In genomic region chr17:78942579-78942978, GRCm38 (mm10) we compare ENCODE assay signal across 21 mouse cellular contexts. TPM values are rescaled to one million over a fixed set of nuclear protein-coding genes. Genes with fewer than 3 reads are reported as not detected.
"Had no signal": no experiment of that assay in that cellular context is flagged by ENCODE, and none has a peak within 500 bp of the region (broad histone marks: within the 10 kb centered on the region; RNA-seq: fewer than 3 reads in every experiment).

No protein-coding gene starts in this region.

- H3K27me3 ChIP-seq: midbrain, embryonic 12.5 days; neural tube, embryonic 12.5 days; stomach, embryonic 15.5 days had no signal

- H3K4me2 ChIP-seq: lung, embryonic 14.5 days; midbrain, embryonic 12.5 days; neural tube, embryonic 12.5 days; stomach, embryonic 15.5 days had no signal

- H3K9ac ChIP-seq: lung, embryonic 14.5 days; midbrain, embryonic 12.5 days; neural tube, embryonic 12.5 days; stomach, embryonic 15.5 days had no signal

- H3K9me3 ChIP-seq: midbrain, embryonic 10.5 days; midbrain, embryonic 12.5 days; neural tube, embryonic 12.5 days; stomach, embryonic 15.5 days had no signal

- DNase-seq: lung, embryonic 14.5 days; lung, postnatal 10 days; lung, postnatal 4 days; midbrain, embryonic 14.5 days; right cerebral cortex, postnatal 14 days; thymus, adult 2 months; thymus, postnatal 25 days; thymus, postnatal 4 days had no signal

- H3K4me1 ChIP-seq: stomach, embryonic 15.5 days had no signal

- H3K27ac ChIP-seq: midbrain, embryonic 10.5 days; midbrain, embryonic 12.5 days; neural tube, embryonic 12.5 days; stomach, embryonic 15.5 days; stomach, postnatal 0 days had no signal

- H3K4me3 ChIP-seq: midbrain, embryonic 10.5 days; midbrain, embryonic 12.5 days; neural tube, embryonic 12.5 days; stomach, embryonic 15.5 days had no signal

RNA-seq across cellular contexts. Expression of gene Sult6b1, which starts 35.8 kb away (rescaled TPM):
- total RNA-seq: megakaryocyte, adult 5-6 weeks; megakaryocyte-erythroid progenitor cell, adult 5-6 weeks; midbrain, postnatal 0 days; monocyte, adult 5-6 weeks; neutrophil, adult 5-6 weeks had no signal
- polyA plus RNA-seq: midbrain, embryonic 14.5 days; midbrain, postnatal 0 days; neural tube, embryonic 12.5 days; neural tube, embryonic 14.5 days; spleen, adult 2 months; thymus, adult 2 months; urinary bladder, adult 2 months had no signal
